In genomic region chr17:89357241-89357640, GRCm38 (mm10) we compare ENCODE assay signal across 26 mouse cellular contexts.
DNase-seq lines count a peak whose midpoint lies in the region; ATAC-seq and TF ChIP-seq lines count a peak whose summit lies in the region.
"Had no signal": no experiment of that assay in that cellular context is flagged by ENCODE, and none has a peak within 500 bp of the region (broad histone marks: within the 10 kb centered on the region; RNA-seq: fewer than 3 reads in every experiment).

No protein-coding gene starts in this region.

- TF ChIP-seq CTCF in left cerebral cortex, adult 2 months (IDR thresholded peaks at IDR 0.05): no peak

- DNase-seq in frontal cortex, postnatal 14 days (ENCODE audit: low spot score in 2 of 2): no peak
- DNase-seq in left cerebral cortex, adult 2 months (ENCODE audit: extremely low spot score in 1 of 2, low spot score in 2 of 2): no peak
- no peak for DNase-seq in left cerebral cortex, adult 8-10 months (ENCODE audit: low spot score in 2 of 2)
- DNase-seq in telencephalon, adult 2 months (ENCODE audit: low read depth, low spot score): peak; percentile 63
- no peak for DNase-seq in adipocyte (ENCODE audit: low spot score)
- DNase-seq: adrenal gland, adult 2 months; adrenal gland, postnatal 10 days; adrenal gland, postnatal 25 days; B cell, adult 2 months; cerebellum, adult 11-12 months; cerebellum, adult 2 months; cerebellum, adult 9-10 months; cerebellum, postnatal 10 days; cerebellum, postnatal 25 days; embryo, embryonic 11 days had no signal

- intact Hi-C loops in left cerebral cortex, adult 2 months (cut with DNase I): loop anchor here (2.0 to 5.0 kb wide), 4 partner anchors 54 to 400 kb away; no protein-coding TSS in a partner anchor

- ATAC-seq in frontal cortex, adult (ENCODE audit: low TSS enrichment): peak; percentile 83
- ATAC-seq: activated CD4-positive, CD25-positive, alpha-beta regulatory T cell, adult 4 months; CD4-positive, CD25-positive, alpha-beta regulatory T cell, adult 4 months; forebrain, embryonic 14.5 days; forebrain, embryonic 16.5 days; Patski had no signal

- peak overlapping the region; percentile 73 for H3K27ac ChIP-seq in left cerebral cortex, adult 2 months
- H3K27ac ChIP-seq: embryonic facial prominence, embryonic 13.5 days; embryonic facial prominence, embryonic 15.5 days; forebrain, embryonic 10.5 days; forebrain, embryonic 12.5 days had no signal

- H3K4me3 ChIP-seq in left cerebral cortex, adult 2 months: no peak overlapping the region
- H3K4me3 ChIP-seq: embryonic facial prominence, embryonic 13.5 days; embryonic facial prominence, embryonic 15.5 days; erythroblast, embryonic 14.5 days; forebrain, embryonic 10.5 days; forebrain, embryonic 12.5 days had no signal
